Mouse (Mus musculus) hindbrain, postnatal 0 days (tissue): ENCODE results near the gene Irf3. TPM values are rescaled to one million over a fixed set of nuclear protein-coding genes. Genes with fewer than 3 reads are reported as not detected.

ENCODE experiments used
- ATAC-seq: fragments of 200-750 bp; cut with Nextera tagmentation; 2 replicates; pipeline ENCODE4 v1.8.0; 2017; ENCODE audit warnings: mild to moderate bottlenecking, moderate TSS enrichment, moderate library complexity
- DNase-seq: peaks from one replicate; pipeline ENCODE4 v3.0.0-alpha.2; 2015; ENCODE audit warnings: low spot score
- H3K27ac ChIP-seq: fragments of 300-500 bp; sonication (generic); 2 replicates; pipeline ENCODE4 v1.5.1; 2014; ENCODE audit warnings: mild to moderate bottlenecking
- H3K27me3 ChIP-seq: fragments of 300-500 bp; sonication (generic); 2 replicates; pipeline ENCODE4 v1.6.1; 2014; ENCODE audit warnings: low read length, mixed read lengths; ENCODE audit not compliant: insufficient read depth
- H3K36me3 ChIP-seq: fragments of 300-500 bp; sonication (generic); 2 replicates; pipeline ENCODE4 v1.6.1; 2014; ENCODE audit warnings: low read length, mixed read lengths; ENCODE audit not compliant: insufficient read depth
- H3K4me1 ChIP-seq: fragments of 300-500 bp; sonication (generic); 2 replicates; pipeline ENCODE4 v1.6.1; 2014; ENCODE audit warnings: antibody characterized with exemption, low read length, mixed read lengths; ENCODE audit not compliant: insufficient read depth
- H3K4me2 ChIP-seq: fragments of 300-500 bp; sonication (generic); 2 replicates; pipeline ENCODE4 v1.6.1; 2014; ENCODE audit warnings: low read depth, mild to moderate bottlenecking, low read length, moderate library complexity, mixed read lengths
- H3K4me3 ChIP-seq: fragments of 300-500 bp; sonication (generic); 2 replicates; pipeline ENCODE4 v1.5.1; 2014; ENCODE audit warnings: low read length
- H3K9ac ChIP-seq: fragments of 300-500 bp; sonication (generic); replicated peaks from 2 replicates; pipeline ENCODE4 v1.6.1; 2014; ENCODE audit warnings: mild to moderate bottlenecking, low read length, moderate library complexity, mixed read lengths
- H3K9me3 ChIP-seq: fragments of 300-500 bp; sonication (generic); 2 replicates; pipeline ENCODE4 v1.6.1; 2016; ENCODE audit warnings: low read length, mixed read lengths
- CTCF ChIP-seq: IDR thresholded peaks from 2 replicates; pipeline ENCODE4 v1.5.1; 2016; ENCODE audit warnings: antibody characterized with exemption, control low read depth, low read depth
- WGBS: fragments of 180-500 bp; shearing (Covaris S2); extraction: QIAGEN DNeasy Blood & Tissue Kit; methylation state at CpG from one replicate; pipeline ENCODE4 v1.1.7; 2014; 5-methylcytosine and 5-hydroxymethylcytosine counted together
- polyA plus RNA-seq: library from polyadenylated mRNA; unstranded; fragments of >200 nt; fragmentation: Nextera tagmentation; extraction: Ambion mirVana; gene quantifications from 2 replicates; pipeline ENCODE4 v1.2.1, GENCODE M21; 2015
- total RNA-seq: library from RNA; depleted of rRNA; stranded (reverse); fragments of >200 nt; gene quantifications from 2 replicates; pipeline ENCODE4 v1.2.3, GENCODE M21; 2014

The Irf3 gene
- total and polyA plus RNA-seq, 2 experiments from 2014 or later, result 33.7 to 48.6 TPM

DNA sequence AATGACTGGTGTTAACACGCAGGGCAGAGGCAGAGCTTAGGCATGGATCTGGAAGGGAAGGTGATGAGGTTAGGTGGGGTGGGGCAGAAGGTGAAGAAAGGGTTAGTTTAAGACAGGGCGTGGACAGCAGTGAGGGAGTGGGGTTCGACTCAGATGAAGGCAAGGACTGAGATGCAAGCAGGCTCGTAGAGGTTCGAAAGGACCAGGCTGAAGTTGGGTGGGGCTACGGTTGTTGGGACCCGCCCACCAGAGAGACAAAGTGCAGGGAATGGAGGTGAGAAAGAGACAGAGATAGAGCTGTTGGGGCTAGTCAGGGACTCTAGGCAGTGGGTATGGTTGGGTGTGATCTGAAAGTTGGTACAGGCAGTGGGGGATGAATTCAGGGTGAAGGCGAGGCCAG, 35.1 kb upstream of the Irf3 start:
- no peak overlapping the region for H3K4me3 ChIP-seq
- no peak overlapping the region for H3K9ac ChIP-seq
- TF ChIP-seq CTCF, result no peak
- no peak for ATAC-seq
- no peak overlapping the region for H3K27ac ChIP-seq
- H3K9me3 ChIP-seq, result no peaks in the 10 kb centered on the region
- no peak overlapping the region for H3K4me2 ChIP-seq
- WGBS, result 80% methylated on average over 8 of the region's 8 CpGs
- peaks cover 21% of the 10 kb centered on the region for H3K36me3 ChIP-seq
- DNase-seq, result no peak
- H3K4me1 ChIP-seq, result no peaks in the 10 kb centered on the region
- no peaks in the 10 kb centered on the region for H3K27me3 ChIP-seq

DNA sequence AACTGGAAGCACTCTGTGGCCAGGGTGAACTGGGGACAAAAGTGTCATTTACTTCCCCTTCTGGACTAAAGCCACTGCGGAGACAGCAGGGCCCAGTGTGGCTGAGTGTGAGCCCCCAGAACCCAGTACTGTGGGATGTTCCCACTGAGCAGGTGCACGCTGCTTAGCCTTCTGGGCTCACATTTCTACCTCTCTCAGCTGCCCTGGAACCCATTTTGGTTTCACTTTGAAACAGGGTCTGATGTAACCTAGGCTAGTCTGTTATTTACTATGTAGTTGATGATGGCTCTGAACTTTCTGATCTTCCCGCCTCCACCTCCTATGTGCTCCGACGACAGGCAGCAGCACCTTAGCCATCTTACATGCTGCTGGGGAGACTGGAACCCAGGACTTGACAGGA, 34.6 kb upstream of the Irf3 start:
- peaks cover 21% of the 10 kb centered on the region for H3K36me3 ChIP-seq
- no peak overlapping the region for H3K27ac ChIP-seq

DNA sequence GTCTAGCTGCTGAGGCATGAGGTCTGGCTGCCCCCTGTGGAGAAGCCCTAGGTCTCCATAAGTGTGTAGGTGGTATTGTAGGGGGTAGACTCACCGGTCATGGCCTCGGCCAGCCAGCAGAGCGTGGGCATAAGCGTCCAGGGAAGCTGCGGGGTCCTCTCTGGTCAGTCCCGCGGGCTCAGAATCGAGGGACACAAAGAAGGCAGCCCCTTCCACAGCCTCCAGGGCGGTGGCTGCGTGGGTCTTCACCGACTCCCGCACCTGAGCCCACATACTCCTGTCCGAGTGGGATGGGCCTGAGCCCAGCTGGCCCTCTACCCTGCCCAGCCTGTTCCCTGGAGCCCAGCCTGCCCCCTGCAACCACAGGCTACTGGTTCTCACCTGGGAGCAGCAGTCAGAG, 32.5 kb upstream of the Irf3 start:
- Histone ChIP-seq H3K4me1 (no peaks in the 10 kb centered on the region), H3K9me3 (no peaks in the 10 kb centered on the region), H3K36me3 (peaks cover 21% of the 10 kb centered on the region), H3K9ac (no peak overlapping the region), H3K4me3 (no peak overlapping the region), H3K27me3 (no peaks in the 10 kb centered on the region), H3K27ac (no peak overlapping the region), H3K4me2 (no peak overlapping the region)
- ATAC-seq (no peak), DNase-seq (no peak)
- no peak for TF ChIP-seq CTCF
- 96% methylated on average over 13 of the region's 13 CpGs for WGBS

More for the DNA sequence above, 34.6 kb upstream of the Irf3 start:
- DNase-seq (no peak), ATAC-seq (no peak)
- Histone ChIP-seq H3K4me3 (no peak overlapping the region), H3K4me2 (no peak overlapping the region), H3K9ac (no peak overlapping the region), H3K9me3 (no peaks in the 10 kb centered on the region), H3K4me1 (no peaks in the 10 kb centered on the region), H3K27me3 (no peaks in the 10 kb centered on the region)
- TF ChIP-seq CTCF, result no peak
- 90% methylated on average over 5 of the region's 5 CpGs for WGBS

DNA sequence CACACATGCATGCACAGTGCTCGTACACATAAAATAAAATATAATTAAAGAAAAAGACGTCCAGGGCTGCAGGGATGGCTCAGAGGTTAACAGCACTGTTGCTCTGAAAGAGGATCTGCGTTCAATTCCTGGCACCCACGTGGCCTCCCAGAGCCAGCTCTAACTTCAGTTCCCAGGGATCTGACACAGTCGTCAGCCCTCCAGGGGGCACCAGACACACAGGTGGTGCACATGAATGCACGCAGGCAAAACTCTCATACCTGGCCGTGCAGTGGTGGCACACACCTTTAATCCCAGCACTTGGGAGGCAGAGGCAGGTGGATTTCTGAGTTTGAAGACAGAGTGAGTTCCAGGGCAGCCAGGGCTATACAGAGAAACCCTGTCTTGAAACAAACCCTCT, 31.5 kb upstream of the Irf3 start:
- Histone ChIP-seq H3K4me1 (peaks cover 1% of the 10 kb centered on the region; the same call in 1 of the 2 replicates), H3K9me3 (no peaks in the 10 kb centered on the region), H3K9ac (no peak overlapping the region), H3K36me3 (peaks cover 17% of the 10 kb centered on the region), H3K4me2 (no peak overlapping the region), H3K4me3 (no peak overlapping the region), H3K27me3 (no peaks in the 10 kb centered on the region), H3K27ac (no peak overlapping the region)
- no peak; the same call in 1 of the 2 replicates for TF ChIP-seq CTCF
- 79% methylated on average over 7 of the region's 7 CpGs for WGBS
- ATAC-seq (no peak), DNase-seq (no peak)

DNA sequence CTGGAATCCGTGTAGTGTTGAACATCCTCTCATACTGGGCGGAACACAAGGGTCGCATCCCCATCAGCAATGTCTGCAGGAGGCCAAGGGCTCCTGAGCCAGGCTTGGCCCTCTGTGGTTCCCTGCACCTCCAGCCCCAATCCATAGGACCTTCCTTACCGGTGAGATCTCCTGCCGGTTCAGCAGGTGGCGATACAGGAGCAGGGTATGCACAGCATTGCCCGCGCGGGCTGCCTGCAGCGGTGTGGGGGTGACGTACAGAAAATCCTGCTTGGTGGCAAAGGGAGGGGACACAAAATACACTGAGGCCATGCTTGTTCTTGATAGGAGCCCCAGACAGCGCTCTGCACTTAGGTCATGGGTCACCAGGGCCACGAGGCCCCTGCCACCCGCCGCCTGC, 30.8 kb upstream of the Irf3 start:
- no peaks in the 10 kb centered on the region for H3K9me3 ChIP-seq
- WGBS, result 78% methylated on average over 15 of the region's 15 CpGs
- no peak overlapping the region for H3K9ac ChIP-seq
- no peak overlapping the region for H3K4me3 ChIP-seq
- no peak overlapping the region for H3K4me2 ChIP-seq
- ATAC-seq, result no peak
- H3K36me3 ChIP-seq, result peaks cover 12% of the 10 kb centered on the region; the same call in 1 of the 2 replicates
- H3K4me1 ChIP-seq, result peaks cover 8% of the 10 kb centered on the region; the same call in 1 of the 2 replicates
- no peaks in the 10 kb centered on the region for H3K27me3 ChIP-seq
- DNase-seq, result no peak
- TF ChIP-seq CTCF, result no peak
- H3K27ac ChIP-seq, result no peak overlapping the region

DNA sequence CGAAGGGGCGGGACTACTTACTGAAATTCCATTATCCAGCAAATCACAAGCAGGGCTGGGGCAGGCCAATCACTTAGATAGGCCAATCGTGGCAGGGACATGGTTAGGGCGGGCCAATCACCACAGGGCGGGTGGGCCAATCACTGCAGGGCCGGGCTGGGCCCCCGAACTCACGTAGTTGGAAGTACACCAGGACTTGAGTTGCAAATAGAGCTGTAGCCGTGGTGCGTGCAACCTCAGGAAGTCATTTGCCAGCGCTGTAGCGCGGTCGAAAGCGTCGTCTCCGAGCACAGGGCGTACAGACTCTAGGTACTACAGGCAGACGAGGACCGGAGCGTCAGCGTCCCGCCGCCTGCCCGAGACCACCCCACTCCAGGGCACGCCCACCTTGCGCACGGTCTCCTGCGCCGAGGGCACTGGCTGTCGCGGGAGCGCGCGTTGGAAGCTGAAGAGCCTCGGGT, 27.2 kb upstream of the Irf3 start:
- Histone ChIP-seq H3K9me3 (no peaks in the 10 kb centered on the region), H3K4me2 (peak overlapping the region; percentile 77), H3K4me1 (peaks cover 17% of the 10 kb centered on the region; the same call in 1 of the 2 replicates), H3K27ac (peak overlapping the region; percentile 82), H3K27me3 (no peaks in the 10 kb centered on the region), H3K9ac (peak overlapping the region; percentile 51; the same call in 1 of the 2 replicates), H3K4me3 (peak overlapping the region; percentile 47), H3K36me3 (peaks cover 5% of the 10 kb centered on the region; the same call in 1 of the 2 replicates)
- DNase-seq (peak; percentile 95), ATAC-seq (peak; percentile 96)
- WGBS, result 0% methylated on average over 36 of the region's 36 CpGs
- TF ChIP-seq CTCF, result no peak

DNA sequence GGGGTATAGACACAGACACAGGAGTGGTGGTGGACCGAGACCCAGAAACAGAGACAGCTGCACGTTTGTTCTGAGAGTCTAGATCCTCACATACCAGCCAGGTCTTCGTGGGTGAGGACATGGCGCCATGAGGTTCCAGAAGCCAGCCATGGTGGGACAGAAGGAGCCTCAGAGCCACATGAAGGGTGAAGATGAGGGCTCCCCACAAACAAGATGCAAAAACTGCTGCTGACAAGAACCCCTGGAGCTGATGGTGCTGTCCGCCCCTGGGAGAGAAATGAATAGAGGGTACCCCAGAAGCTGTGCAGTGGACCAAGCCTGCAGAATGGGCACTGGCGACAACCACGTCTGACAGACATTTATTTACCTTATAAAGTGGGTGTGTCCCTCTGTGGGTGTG, 26.3 kb upstream of the Irf3 start:
- DNase-seq, result no peak
- ATAC-seq, result no peak
- WGBS, result 72% methylated on average over 7 of the region's 7 CpGs
- peak overlapping the region; percentile 51 for H3K9ac ChIP-seq
- H3K4me3 ChIP-seq, result peak overlapping the region; percentile 47
- TF ChIP-seq CTCF, result no peak
- H3K4me1 ChIP-seq, result peaks cover 17% of the 10 kb centered on the region; the same call in 1 of the 2 replicates
- H3K4me2 ChIP-seq, result peak overlapping the region; percentile 77
- no peaks in the 10 kb centered on the region; the same call in 1 of the 2 replicates for H3K36me3 ChIP-seq
- no peaks in the 10 kb centered on the region for H3K9me3 ChIP-seq
- H3K27me3 ChIP-seq, result no peaks in the 10 kb centered on the region
- peak overlapping the region; percentile 82 for H3K27ac ChIP-seq
